Mouse (Mus musculus) G1E (cell line): Measurements from ENCODE around the gene Rsph1.

Source experiments
- CTCF ChIP-seq: IDR thresholded peaks from 2 replicates; pipeline ENCODE4 v1.5.1; 2012; ENCODE audit warnings: low read depth, low read length, inconsistent platforms, mixed read lengths
- GATA1 ChIP-seq: IDR thresholded peaks from 2 replicates; pipeline ENCODE4 v1.6.1; 2012; ENCODE audit warnings: borderline replicate concordance, low read length, inconsistent platforms, mixed read lengths
- POLR2AphosphoS5 ChIP-seq: IDR thresholded peaks from 2 replicates; pipeline ENCODE4 v1.6.1; 2012; ENCODE audit warnings: low read depth, low read length, inconsistent platforms; ENCODE audit not compliant: insufficient replicate concordance

DNA sequence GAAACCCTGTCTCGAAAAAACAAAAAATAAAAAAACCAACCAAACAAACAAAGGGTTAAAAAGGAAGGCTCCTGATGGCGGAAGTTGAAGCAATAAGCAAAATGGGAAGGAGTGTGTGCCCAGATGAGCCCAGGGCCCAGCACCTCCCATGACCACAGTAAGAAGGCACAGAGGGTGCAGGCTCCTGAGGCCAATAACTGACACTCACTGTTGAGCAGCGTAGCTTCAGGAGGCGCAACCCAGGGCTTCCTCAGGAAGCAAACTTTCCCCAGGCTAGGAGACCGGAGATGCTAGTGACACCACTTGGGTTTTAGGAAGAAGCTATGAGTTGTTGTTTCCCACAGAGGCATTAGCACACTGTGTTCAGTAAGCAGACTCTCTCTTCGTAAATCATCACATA lies 13.7 kb upstream of the Rsph1 start:
- TF ChIP-seq CTCF: no peak
- no peak for TF ChIP-seq POLR2AphosphoS5
- no peak for TF ChIP-seq GATA1
